Mouse (Mus musculus): Measurements from ENCODE around the gene Srgap2. TPM values are rescaled to one million over a fixed set of nuclear protein-coding genes. Genes with fewer than 3 reads are reported as not detected.
A peak's percentile ranks its signal among the peaks of the same experiment; 100 is the strongest.

Gene Srgap2
- total and polyA plus RNA-seq, 2 experiments = 6.6 to 7.4 TPM

GRCm38 (mm10) chr1:131365832-131366231 is 161.3 kb downstream of the Srgap2 start:
- Histone ChIP-seq H3K36me3 (ENCODE audit: control insufficient read depth, insufficient read depth, low read length) (peaks cover 7% of the 10 kb centered on the region; the same call in 1 of the 2 replicates), H3K27ac (replicated peaks; ENCODE audit: insufficient read depth, low read depth, low read length) (no peak overlapping the region), H3K79me2 (ENCODE audit: control insufficient read depth, insufficient read depth, low read length) (no peaks in the 10 kb centered on the region), H3K27me3 (ENCODE audit: control insufficient read depth, insufficient read depth, low read length) (no peaks in the 10 kb centered on the region), H3K9ac (ENCODE audit: low read depth, low read length) (no peak overlapping the region), H3K4me1 (ENCODE audit: control insufficient read depth, insufficient read depth, low read length) (no peaks in the 10 kb centered on the region), H3K4me3 (ENCODE audit: insufficient read depth, low read depth, low read length) (no peak overlapping the region)
- DNase-seq (ENCODE audit: extremely low read depth, low read depth, low spot score) = no peak
- 77% methylated on average over 1 of the region's 1 CpGs for WGBS
- TF ChIP-seq POLR2A (IDR thresholded peaks at IDR 0.05; ENCODE audit: extremely low read depth, insufficient read depth, low read length) (no peak), CTCF (IDR thresholded peaks at IDR 0.05; ENCODE audit: low read depth, low read length) (no peak)

- Histone ChIP-seq H3K79me2 (ENCODE audit: control insufficient read depth, insufficient read depth, low read length) (no peaks in the 10 kb centered on the region), H3K4me3 (ENCODE audit: insufficient read depth, low read depth, low read length) (no peak overlapping the region), H3K27ac (replicated peaks; ENCODE audit: insufficient read depth, low read depth, low read length) (no peak overlapping the region), H3K4me1 (ENCODE audit: control insufficient read depth, insufficient read depth, low read length) (no peaks in the 10 kb centered on the region), H3K9ac (ENCODE audit: low read depth, low read length) (no peak overlapping the region), H3K27me3 (ENCODE audit: control insufficient read depth, insufficient read depth, low read length) (no peaks in the 10 kb centered on the region), H3K36me3 (ENCODE audit: control insufficient read depth, insufficient read depth, low read length) (peaks cover 7% of the 10 kb centered on the region; the same call in 1 of the 2 replicates)
- DNase-seq (ENCODE audit: extremely low read depth, low read depth, low spot score) = no peak
- TF ChIP-seq CTCF (IDR thresholded peaks at IDR 0.05; ENCODE audit: low read depth, low read length) = no peak
- no peak for TF ChIP-seq POLR2A (IDR thresholded peaks at IDR 0.05; ENCODE audit: extremely low read depth, insufficient read depth, low read length)
- 81% methylated on average over 3 of the region's 3 CpGs for WGBS
Measured at GRCm38 (mm10) chr1:131364432-131364831, 162.7 kb downstream of the Srgap2 start.

- peaks cover 7% of the 10 kb centered on the region; the same call in 1 of the 2 replicates for H3K36me3 ChIP-seq (ENCODE audit: control insufficient read depth, insufficient read depth, low read length)
- TF ChIP-seq POLR2A (IDR thresholded peaks at IDR 0.05; ENCODE audit: extremely low read depth, insufficient read depth, low read length) = no peak
- no peak for TF ChIP-seq CTCF (IDR thresholded peaks at IDR 0.05; ENCODE audit: low read depth, low read length)
Measured at GRCm38 (mm10) chr1:131363887-131364286, 163.3 kb downstream of the Srgap2 start.

GRCm38 (mm10) chr1:131362089-131362488 is 165.1 kb downstream of the Srgap2 start:
- peaks cover 7% of the 10 kb centered on the region; the same call in 1 of the 2 replicates for H3K36me3 ChIP-seq (ENCODE audit: control insufficient read depth, insufficient read depth, low read length)
- no peak overlapping the region for H3K27ac ChIP-seq (replicated peaks; ENCODE audit: insufficient read depth, low read depth, low read length)
- WGBS = 95% methylated on average over 2 of the region's 2 CpGs
- no peaks in the 10 kb centered on the region for H3K79me2 ChIP-seq (ENCODE audit: control insufficient read depth, insufficient read depth, low read length)
- no peaks in the 10 kb centered on the region for H3K27me3 ChIP-seq (ENCODE audit: control insufficient read depth, insufficient read depth, low read length)
- H3K4me3 ChIP-seq (ENCODE audit: insufficient read depth, low read depth, low read length) = no peak overlapping the region
- no peak overlapping the region for H3K9ac ChIP-seq (ENCODE audit: low read depth, low read length)
- DNase-seq (ENCODE audit: extremely low read depth, low read depth, low spot score) = no peak
- TF ChIP-seq POLR2A (IDR thresholded peaks at IDR 0.05; ENCODE audit: extremely low read depth, insufficient read depth, low read length) (no peak), CTCF (IDR thresholded peaks at IDR 0.05; ENCODE audit: low read depth, low read length) (no peak)
- no peaks in the 10 kb centered on the region for H3K4me1 ChIP-seq (ENCODE audit: control insufficient read depth, insufficient read depth, low read length)

More at GRCm38 (mm10) chr1:131363887-131364286, 163.3 kb downstream of the Srgap2 start:
- H3K9ac ChIP-seq (ENCODE audit: low read depth, low read length) = no peak overlapping the region
- no peaks in the 10 kb centered on the region for H3K79me2 ChIP-seq (ENCODE audit: control insufficient read depth, insufficient read depth, low read length)
- 66% methylated on average over 3 of the region's 3 CpGs for WGBS
- DNase-seq (ENCODE audit: extremely low read depth, low read depth, low spot score) = no peak
- H3K27me3 ChIP-seq (ENCODE audit: control insufficient read depth, insufficient read depth, low read length) = no peaks in the 10 kb centered on the region
- no peak overlapping the region for H3K4me3 ChIP-seq (ENCODE audit: insufficient read depth, low read depth, low read length)
- no peak overlapping the region for H3K27ac ChIP-seq (replicated peaks; ENCODE audit: insufficient read depth, low read depth, low read length)
- H3K4me1 ChIP-seq (ENCODE audit: control insufficient read depth, insufficient read depth, low read length) = no peaks in the 10 kb centered on the region

- H3K27me3 ChIP-seq (ENCODE audit: control insufficient read depth, insufficient read depth, low read length) = no peaks in the 10 kb centered on the region
- no peaks in the 10 kb centered on the region for H3K79me2 ChIP-seq (ENCODE audit: control insufficient read depth, insufficient read depth, low read length)
- H3K36me3 ChIP-seq (ENCODE audit: control insufficient read depth, insufficient read depth, low read length) = peaks cover 13% of the 10 kb centered on the region
- TF ChIP-seq CTCF (IDR thresholded peaks at IDR 0.05; ENCODE audit: low read depth, low read length) (no peak), POLR2A (IDR thresholded peaks at IDR 0.05; ENCODE audit: extremely low read depth, insufficient read depth, low read length) (no peak)
- H3K27ac ChIP-seq (replicated peaks; ENCODE audit: insufficient read depth, low read depth, low read length) = peak overlapping the region; percentile 63
- no peak overlapping the region for H3K9ac ChIP-seq (ENCODE audit: low read depth, low read length)
- 85% methylated on average over 3 of the region's 3 CpGs for WGBS
- peak; percentile 19 for DNase-seq (ENCODE audit: extremely low read depth, low read depth, low spot score)
- H3K4me3 ChIP-seq (ENCODE audit: insufficient read depth, low read depth, low read length) = no peak overlapping the region
- no peaks in the 10 kb centered on the region for H3K4me1 ChIP-seq (ENCODE audit: control insufficient read depth, insufficient read depth, low read length)
Measured at GRCm38 (mm10) chr1:131360800-131361199, 166.4 kb downstream of the Srgap2 start.

- no peaks in the 10 kb centered on the region for H3K79me2 ChIP-seq (ENCODE audit: control insufficient read depth, insufficient read depth, low read length)
- H3K36me3 ChIP-seq (ENCODE audit: control insufficient read depth, insufficient read depth, low read length) = peaks cover 22% of the 10 kb centered on the region
- H3K27ac ChIP-seq (replicated peaks; ENCODE audit: insufficient read depth, low read depth, low read length) = no peak overlapping the region
- no peaks in the 10 kb centered on the region for H3K27me3 ChIP-seq (ENCODE audit: control insufficient read depth, insufficient read depth, low read length)
- no peaks in the 10 kb centered on the region for H3K4me1 ChIP-seq (ENCODE audit: control insufficient read depth, insufficient read depth, low read length)
- WGBS = 97% methylated on average over 1 of the region's 1 CpGs
- H3K4me3 ChIP-seq (ENCODE audit: insufficient read depth, low read depth, low read length) = no peak overlapping the region
- TF ChIP-seq CTCF (IDR thresholded peaks at IDR 0.05; ENCODE audit: low read depth, low read length) (no peak), POLR2A (IDR thresholded peaks at IDR 0.05; ENCODE audit: extremely low read depth, insufficient read depth, low read length) (no peak)
- no peak overlapping the region for H3K9ac ChIP-seq (ENCODE audit: low read depth, low read length)
- DNase-seq (ENCODE audit: extremely low read depth, low read depth, low spot score) = no peak
Measured at GRCm38 (mm10) chr1:131359609-131360008, 167.5 kb downstream of the Srgap2 start.
